Mouse (Mus musculus): ENCODE data around the gene Gjc1.
A peak's percentile ranks its signal among the peaks of the same experiment; 100 is the strongest.

Gene Gjc1

GRCm38 (mm10) chr11:102770662-102771435 is 48.7 kb downstream of the Gjc1 start:
- peak; percentile 36 to 37 for DNase-seq

GRCm38 (mm10) chr11:102769993-102770661 is 49.4 kb downstream of the Gjc1 start:
- peak; percentile 9 to 27 for DNase-seq

- no peak for DNase-seq
Observed at GRCm38 (mm10) chr11:102769141-102769540, 50.4 kb downstream of the Gjc1 start.

GRCm38 (mm10) chr11:102767055-102767670 is 52.3 kb downstream of the Gjc1 start:
- DNase-seq: peak in 1 of 2 experiments; percentile 47

- DNase-seq: peak in 1 of 2 experiments; percentile 18
Observed at GRCm38 (mm10) chr11:102765416-102765815, 54.1 kb downstream of the Gjc1 start.

- DNase-seq: peak in 1 of 2 experiments; percentile 44
Observed at GRCm38 (mm10) chr11:102763009-102763767, 56.3 kb downstream of the Gjc1 start.

GRCm38 (mm10) chr11:102762248-102762647 is 57.3 kb downstream of the Gjc1 start:
- DNase-seq: peak; percentile 49 to 51

GRCm38 (mm10) chr11:102761309-102762210 is 57.9 kb downstream of the Gjc1 start, which contains the start of gene Adam11:
Adam11 (plus strand) TSS chr11:102761439.
- peak; percentile 48 to 54 for DNase-seq

- DNase-seq: peak in 1 of 2 experiments; percentile 35
Observed at GRCm38 (mm10) chr11:102760805-102761308, 58.6 kb downstream of the Gjc1 start.

- no peak for DNase-seq
Observed at GRCm38 (mm10) chr11:102758977-102759376, 60.5 kb downstream of the Gjc1 start.

- DNase-seq: no peak
Observed at GRCm38 (mm10) chr11:102755391-102755790, 64.1 kb downstream of the Gjc1 start.

GRCm38 (mm10) chr11:102754416-102754815 is 65.1 kb downstream of the Gjc1 start:
- no peak for DNase-seq

GRCm38 (mm10) chr11:102753591-102754324 is 65.7 kb downstream of the Gjc1 start:
- no peak for DNase-seq

- DNase-seq: no peak
Observed at GRCm38 (mm10) chr11:102752896-102753590, 66.5 kb downstream of the Gjc1 start.

- DNase-seq: no peak
Observed at GRCm38 (mm10) chr11:102749712-102750111, 69.8 kb downstream of the Gjc1 start.
